Mouse (Mus musculus) CH12.LX (cell line): Measurements from ENCODE around the gene Tmem147. TPM values are rescaled to one million over a fixed set of nuclear protein-coding genes. Genes with fewer than 3 reads are reported as not detected.

Experiments used
- DNase-seq: peaks from one replicate; pipeline ENCODE4 v3.0.0-alpha.2; 2013; ENCODE audit errors: extremely low read depth
- H3K27ac ChIP-seq: 2 replicates; pipeline ENCODE4 v1.5.1; 2012; ENCODE audit warnings: low read depth, mild to moderate bottlenecking, control low read depth, moderate library complexity; ENCODE audit not compliant: insufficient read depth
- H3K27me3 ChIP-seq: replicated peaks from 2 replicates; pipeline ENCODE3; 2012; ENCODE audit warnings: inconsistent platforms
- H3K36me3 ChIP-seq, 2 experiments: replicated peaks in 1 of 2; 2 replicates each; pipeline versions ENCODE3 to v1.6.1; 2012; ENCODE audit warnings: inconsistent platforms in 1 of 2, low read length in 1 of 2, mild to moderate bottlenecking in 1 of 2, mixed read lengths in 1 of 2, moderate library complexity in 1 of 2; ENCODE audit not compliant: control insufficient read depth in 1 of 2, insufficient read depth in 1 of 2
- H3K4me1 ChIP-seq, 2 experiments: 2 replicates each; pipeline ENCODE4 v1.6.1; 2012; ENCODE audit warnings: inconsistent platforms in 1 of 2, moderate library complexity in 1 of 2; ENCODE audit not compliant: insufficient read depth in 2 of 2, control insufficient read depth in 1 of 2
- H3K4me2 ChIP-seq: 2 replicates; pipeline ENCODE4 v1.6.1; 2012; ENCODE audit warnings: low read depth, mild to moderate bottlenecking, control low read depth; ENCODE audit not compliant: poor library complexity, insufficient read depth, severe bottlenecking
- H3K4me3 ChIP-seq, 3 experiments: fragments of 150-350 bp in 1 of 3; sonication (generic) in 1 of 3; replicated peaks in 1 of 3; 2 replicates each; pipeline versions ENCODE3 to v1.5.1; 2011 to 2012; ENCODE audit warnings: low read depth in 2 of 3, low read length in 2 of 3, mild to moderate bottlenecking in 2 of 3, moderate library complexity in 2 of 3, control low read depth in 1 of 3, improper control_type of control experiment in 1 of 3, inconsistent platforms in 1 of 3, mixed read lengths in 1 of 3; ENCODE audit not compliant: poor library complexity in 1 of 3
- H3K79me2 ChIP-seq: replicated peaks from 2 replicates; pipeline ENCODE4 v1.6.1; 2012; ENCODE audit warnings: mild to moderate bottlenecking, moderate library complexity; ENCODE audit not compliant: control insufficient read depth, poor library complexity, insufficient read depth, severe bottlenecking; ENCODE audit errors: extremely low read depth
- H3K9ac ChIP-seq: 2 replicates; pipeline ENCODE4 v1.6.1; 2012; ENCODE audit warnings: low read depth, mild to moderate bottlenecking, control low read depth, moderate library complexity; ENCODE audit not compliant: insufficient read depth
- H3K9me3 ChIP-seq: replicated peaks from 2 replicates; pipeline ENCODE3; 2012; ENCODE audit warnings: low read length, inconsistent platforms, mixed read lengths
- CHD1 ChIP-seq: IDR thresholded peaks from 2 replicates; pipeline ENCODE4 v1.6.1; 2012; ENCODE audit warnings: low read depth, low read length, improper control_type of control experiment, inconsistent platforms
- CHD2 ChIP-seq: IDR thresholded peaks from 2 replicates; pipeline ENCODE4 v1.6.1; 2011; ENCODE audit warnings: low read length, improper control_type of control experiment
- ELF1 ChIP-seq: IDR thresholded peaks from 2 replicates; pipeline ENCODE4 v1.6.1; 2014; ENCODE audit warnings: low read depth, mild to moderate bottlenecking, inconsistent platforms, low read length, improper control_type of control experiment
- EP300 ChIP-seq: IDR thresholded peaks from 2 replicates; pipeline ENCODE4 v1.6.1; 2011; ENCODE audit warnings: low read length, improper control_type of control experiment
- HCFC1 ChIP-seq: IDR thresholded peaks from 2 replicates; pipeline ENCODE4 v1.6.1; 2012; ENCODE audit warnings: low read depth, mild to moderate bottlenecking, inconsistent platforms, low read length, improper control_type of control experiment
- JUND ChIP-seq: conservative IDR thresholded peaks from 2 replicates; pipeline ENCODE4 v1.6.1; 2011; ENCODE audit warnings: low read depth, low read length, improper control_type of control experiment
- MAFK ChIP-seq: IDR thresholded peaks from 2 replicates; pipeline ENCODE4 v1.6.1; 2011; ENCODE audit warnings: low read length, improper control_type of control experiment; ENCODE audit not compliant: insufficient replicate concordance
- MEF2A ChIP-seq: IDR thresholded peaks from 2 replicates; pipeline ENCODE4 v1.6.1; 2014; ENCODE audit warnings: low read depth, mild to moderate bottlenecking, inconsistent platforms, low read length, improper control_type of control experiment, borderline replicate concordance
- MXI1 ChIP-seq: IDR thresholded peaks from 2 replicates; pipeline ENCODE4 v1.6.1; 2011; ENCODE audit warnings: mild to moderate bottlenecking, low read depth, low read length, improper control_type of control experiment
- MYC ChIP-seq: IDR thresholded peaks from 2 replicates; pipeline ENCODE4 v1.6.1; 2011; ENCODE audit warnings: low read depth, mild to moderate bottlenecking, improper control_type of control experiment, low read length
- NELFE ChIP-seq: IDR thresholded peaks from 2 replicates; pipeline ENCODE4 v1.6.1; 2011; ENCODE audit warnings: low read depth, low read length, improper control_type of control experiment
- NRF1 ChIP-seq: IDR thresholded peaks from 2 replicates; pipeline ENCODE4 v1.6.1; 2014; ENCODE audit warnings: low read depth, mild to moderate bottlenecking, inconsistent platforms, low read length, improper control_type of control experiment, moderate library complexity
- POLR2AphosphoS2 ChIP-seq: IDR thresholded peaks from 2 replicates; pipeline ENCODE4 v1.6.1; 2011; ENCODE audit warnings: low read depth, low read length, improper control_type of control experiment
- RCOR1 ChIP-seq: conservative IDR thresholded peaks from 2 replicates; pipeline ENCODE4 v1.6.1; 2012; ENCODE audit warnings: low read depth, mild to moderate bottlenecking, inconsistent platforms, low read length, improper control_type of control experiment
- UBTF ChIP-seq: IDR thresholded peaks from 2 replicates; pipeline ENCODE4 v1.6.1; 2012; ENCODE audit warnings: low read depth, mild to moderate bottlenecking, inconsistent platforms, low read length, improper control_type of control experiment, moderate library complexity
- USF1 ChIP-seq: IDR thresholded peaks from 2 replicates; pipeline ENCODE4 v1.6.1; 2014; ENCODE audit warnings: low read depth, mild to moderate bottlenecking, inconsistent platforms, low read length, improper control_type of control experiment
- USF2 ChIP-seq: conservative IDR thresholded peaks from 2 replicates; pipeline ENCODE4 v1.6.1; 2011; ENCODE audit warnings: low read depth, low read length, improper control_type of control experiment
- ZKSCAN1 ChIP-seq: IDR thresholded peaks from 2 replicates; pipeline ENCODE4 v1.6.1; 2012; ENCODE audit warnings: low read depth, inconsistent platforms, low read length, improper control_type of control experiment, borderline replicate concordance
- ZMIZ1 ChIP-seq: IDR thresholded peaks from 2 replicates; pipeline ENCODE4 v1.6.1; 2012; ENCODE audit warnings: low read depth, mild to moderate bottlenecking, inconsistent platforms, low read length, improper control_type of control experiment
- ZNF384 ChIP-seq: IDR thresholded peaks from 2 replicates; pipeline ENCODE4 v1.6.1; 2012; ENCODE audit warnings: low read depth, low read length, improper control_type of control experiment, inconsistent platforms
- dilution Hi-C: fragments of 300-500 bp; cut with MboI; formaldehyde crosslinking; loops from 2 replicates; pipeline ENCODE4 v1.14.3; 2020; ENCODE audit warnings: low sequenced_read_pairs; ENCODE audit not compliant: extremely low pct_unique_long_range_greater_than_20kb, extremely low pct_ligation_motif_present
- in situ Hi-C: fragments of 300-500 bp; cut with MboI; formaldehyde crosslinking; loops from 3 replicates; pipeline ENCODE4 v1.14.3; 2019; ENCODE audit warnings: low sequenced_read_pairs, low pct_ligation_motif_present, low pct_unique_long_range_greater_than_20kb, mixed read lengths
- polyA plus RNA-seq: library from polyadenylated mRNA; unstranded; fragments of >175 nt; gene quantifications from 2 replicates; pipeline ENCODE4 v1.2.1, GENCODE M21; 2012; ENCODE audit warnings: low read depth; ENCODE audit not compliant: insufficient read length
- total RNA-seq, 2 experiments: library from RNA; depleted of rRNA; stranded (reverse); fragments of 300-350 nt in 1 of 2; fragments of >200 nt in 1 of 2; gene quantifications; 2 replicates each; pipeline ENCODE4 v1.2.3; 2012 to 2014

The Tmem147 gene
- total and polyA plus RNA-seq, 3 experiments: 137 to 152 (median 149) TPM

DNA sequence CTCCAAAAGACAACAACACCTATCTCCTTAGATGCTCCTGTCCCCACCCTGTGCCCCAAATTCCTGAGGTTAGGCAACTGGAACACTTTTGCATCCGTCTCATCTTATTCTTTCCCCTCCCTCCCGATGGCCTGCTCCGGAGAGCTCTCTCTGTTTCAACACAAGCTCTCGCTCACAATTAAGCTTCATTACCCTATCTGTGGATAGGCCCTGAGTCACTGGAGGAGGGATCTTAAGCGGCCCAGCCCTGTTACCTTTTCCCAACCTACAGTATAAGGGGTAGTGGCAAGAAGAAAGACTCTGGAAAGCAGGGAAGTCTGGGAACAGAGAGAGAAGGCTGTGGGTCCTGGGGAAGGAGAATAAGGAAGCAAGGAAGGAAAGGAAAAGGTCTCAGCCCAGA, 34.1 kb upstream of the Tmem147 start, which contains the start of gene Dmkn:
TSS of gene Dmkn (plus strand) at position 301 of the 400 bp plus-strand sequence.
- in situ Hi-C loops: no loop called here
- Histone ChIP-seq H3K4me2 (no peak within 1 kb of the TSS), H3K27ac (no peak within 1 kb of the TSS), H3K9me3 (no peaks in the 10 kb centered on the region), H3K4me1 (peaks cover 4 to 30% of the 10 kb centered on the region in 2 experiments; a peak in 3 of 4 replicates), H3K9ac (no peak within 1 kb of the TSS), H3K4me3 (no peak within 1 kb of the TSS), H3K27me3 (peaks cover 2% of the 10 kb centered on the region), H3K79me2 (no peaks in the 10 kb centered on the region), H3K36me3 (no peaks in the 10 kb centered on the region)
- dilution Hi-C loops: no loop called here
- TF ChIP-seq MXI1: no peak
- no peak for TF ChIP-seq EP300
- no peak for TF ChIP-seq POLR2AphosphoS2
- TF ChIP-seq NRF1: no peak
- no peak for TF ChIP-seq HCFC1
- TF ChIP-seq ZKSCAN1: no peak
- no peak for TF ChIP-seq ZMIZ1
- no peak for TF ChIP-seq MAFK
- no peak for TF ChIP-seq MEF2A
- TF ChIP-seq CHD1: no peak
- no peak for TF ChIP-seq MYC
- no peak for TF ChIP-seq CHD2
- no peak for TF ChIP-seq NELFE
- no peak for TF ChIP-seq JUND
- TF ChIP-seq USF2: no peak
- no peak for TF ChIP-seq ZNF384
- no peak for TF ChIP-seq USF1
- TF ChIP-seq UBTF: no peak
- no peak for TF ChIP-seq ELF1
- no peak for DNase-seq

DNA sequence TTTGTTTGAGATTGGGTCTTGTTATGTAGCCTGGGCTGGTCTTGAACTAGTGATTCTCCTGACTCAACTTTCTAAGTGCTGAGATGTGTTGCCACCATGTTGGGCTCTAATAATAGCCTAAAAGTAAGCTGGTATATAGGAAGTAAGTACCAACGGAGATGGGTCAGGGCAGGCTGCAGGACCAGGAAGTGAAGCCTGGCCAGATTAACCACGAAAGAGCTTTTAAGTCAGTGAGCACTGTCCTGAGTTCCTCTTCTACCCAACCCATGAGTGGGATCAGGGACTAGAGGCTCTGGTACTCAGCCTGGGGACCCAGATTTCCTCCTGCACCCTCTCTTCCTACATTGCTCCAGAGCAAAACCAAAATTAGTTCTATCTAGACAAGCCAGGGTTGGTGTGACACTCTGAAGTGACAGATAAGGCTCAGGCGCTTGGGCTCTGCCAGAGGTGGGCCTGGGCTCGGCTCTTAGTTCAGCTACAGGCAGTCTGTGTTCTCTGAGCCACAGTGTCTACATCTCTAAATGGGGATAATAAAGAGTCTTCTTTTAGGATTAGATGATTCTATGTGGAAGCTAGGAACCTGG, 32.5 kb upstream of the Tmem147 start:
- Histone ChIP-seq H3K79me2 (no peaks in the 10 kb centered on the region), H3K9me3 (no peaks in the 10 kb centered on the region), H3K4me2 (no peak overlapping the region), H3K4me1 (peaks cover 4 to 28% of the 10 kb centered on the region in 2 experiments; a peak in 3 of 4 replicates), H3K4me3 (no peak overlapping the region), H3K36me3 (peaks cover 0 to under 1% of the 10 kb centered on the region in 2 experiments), H3K27ac (no peak overlapping the region), H3K9ac (no peak overlapping the region), H3K27me3 (peaks cover 2% of the 10 kb centered on the region)
- in situ Hi-C loops: no loop called here
- TF ChIP-seq MEF2A (peak; percentile 39; the same call in 1 of the 2 replicates), RCOR1 (no peak), ELF1 (peak; percentile 68)
- peak; percentile 28 for DNase-seq
- dilution Hi-C loops: no loop called here
